Mouse (Mus musculus): ENCODE measurements at regions not wholly inside any gene's neighbourhood (a gene's known extent, or its start where the extent isn't known, plus 50 kb on each side); places are given as distances from the start of the nearest gene placed in this dataset.

DNA sequence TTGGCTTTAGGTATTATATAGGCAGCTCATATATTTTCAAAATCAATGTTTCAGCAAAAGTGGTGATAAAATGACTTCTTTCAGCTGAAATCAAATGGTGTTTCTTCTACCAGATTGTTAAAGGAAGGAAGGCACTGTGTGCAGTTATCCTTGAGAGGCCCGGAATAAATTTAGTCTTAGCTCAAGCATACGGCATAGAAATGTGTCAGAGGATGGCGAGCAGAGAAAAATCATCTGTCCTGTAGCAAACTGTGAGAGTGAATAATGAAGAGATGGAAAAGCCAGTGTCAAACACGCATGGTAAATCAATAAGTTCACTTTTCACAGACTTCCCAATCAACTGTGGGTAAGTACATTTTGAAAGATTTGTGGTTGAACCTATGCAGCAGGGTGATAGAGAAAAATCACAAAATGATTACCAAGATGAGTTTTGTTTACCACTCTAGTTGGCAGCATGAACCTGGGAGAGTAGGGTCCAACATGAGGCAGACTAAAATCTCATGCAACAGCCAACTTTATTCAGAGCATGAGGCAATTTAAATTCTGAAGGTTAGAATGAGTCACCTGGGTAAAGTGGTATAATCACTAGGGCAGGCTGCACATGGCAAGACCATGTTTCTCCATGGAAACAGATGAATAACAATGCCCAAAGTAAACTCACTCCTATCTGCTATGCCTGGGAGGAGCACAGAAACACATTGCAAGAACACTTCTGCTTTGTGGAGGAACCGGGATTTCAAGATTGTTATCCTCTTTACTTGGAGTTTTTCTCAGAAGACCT is 55.7 kb downstream of the AI429214 start:
- 79% methylated on average over 5 of the region's 5 CpGs for WGBS

GRCm38 (mm10) chr8:37049969-37050683 is 56.7 kb downstream of the AI429214 start:
- no peak overlapping the region for H3K4me2 ChIP-seq (ENCODE audit: low read depth, low read length)
- H3K36me3 ChIP-seq (ENCODE audit: control insufficient read depth, insufficient read depth, low read length), result no peaks in the 10 kb centered on the region
- H3K9ac ChIP-seq (ENCODE audit: low read depth, low read length), result no peak overlapping the region
- no peak for ATAC-seq
- no peak overlapping the region for H3K4me3 ChIP-seq (ENCODE audit: low read length)
- no peaks in the 10 kb centered on the region for H3K9me3 ChIP-seq (ENCODE audit: control insufficient read depth, low read length)
- 70% methylated on average over 6 of the region's 6 CpGs for WGBS
- no peaks in the 10 kb centered on the region for H3K4me1 ChIP-seq (ENCODE audit: control insufficient read depth, insufficient read depth, low read length)
- no peaks in the 10 kb centered on the region for H3K27me3 ChIP-seq (replicated peaks; ENCODE audit: control insufficient read depth, insufficient read depth, low read length)
- no peak overlapping the region for H3K27ac ChIP-seq (ENCODE audit: low read length)

More for the DNA sequence above, 55.7 kb downstream of the AI429214 start:
- no peak for ATAC-seq
- H3K9me3 ChIP-seq (ENCODE audit: control insufficient read depth, low read length), result no peaks in the 10 kb centered on the region
- no peaks in the 10 kb centered on the region for H3K36me3 ChIP-seq (ENCODE audit: control insufficient read depth, insufficient read depth, low read length)
- H3K4me1 ChIP-seq (ENCODE audit: control insufficient read depth, insufficient read depth, low read length), result no peaks in the 10 kb centered on the region
- H3K27me3 ChIP-seq (replicated peaks; ENCODE audit: control insufficient read depth, insufficient read depth, low read length), result no peaks in the 10 kb centered on the region
- H3K9ac ChIP-seq (ENCODE audit: low read depth, low read length), result no peak overlapping the region
- H3K4me3 ChIP-seq (ENCODE audit: low read length), result no peak overlapping the region
- H3K27ac ChIP-seq (ENCODE audit: low read length), result no peak overlapping the region
- no peak overlapping the region for H3K4me2 ChIP-seq (ENCODE audit: low read depth, low read length)

- Histone ChIP-seq H3K9me3 (ENCODE audit: control insufficient read depth, low read length) (no peaks in the 10 kb centered on the region), H3K27me3 (replicated peaks; ENCODE audit: control insufficient read depth, insufficient read depth, low read length) (no peaks in the 10 kb centered on the region), H3K4me1 (ENCODE audit: control insufficient read depth, insufficient read depth, low read length) (no peaks in the 10 kb centered on the region), H3K4me3 (ENCODE audit: low read length) (no peak overlapping the region), H3K9ac (ENCODE audit: low read depth, low read length) (no peak overlapping the region), H3K36me3 (ENCODE audit: control insufficient read depth, insufficient read depth, low read length) (no peaks in the 10 kb centered on the region), H3K4me2 (ENCODE audit: low read depth, low read length) (no peak overlapping the region), H3K27ac (ENCODE audit: low read length) (no peak overlapping the region)
- no peak for ATAC-seq
- WGBS, result 17% methylated on average over 1 of the region's 1 CpGs
These were observed 57.3 kb downstream of the AI429214 start for GRCm38 (mm10) chr8:37050684-37051028.

- no peaks in the 10 kb centered on the region for H3K4me1 ChIP-seq (ENCODE audit: control insufficient read depth, insufficient read depth, low read length)
- 75% methylated on average over 3 of the region's 3 CpGs for WGBS
- H3K9me3 ChIP-seq (ENCODE audit: control insufficient read depth, low read length), result no peaks in the 10 kb centered on the region
- H3K9ac ChIP-seq (ENCODE audit: low read depth, low read length), result no peak overlapping the region
- H3K4me2 ChIP-seq (ENCODE audit: low read depth, low read length), result no peak overlapping the region
- no peak overlapping the region for H3K27ac ChIP-seq (ENCODE audit: low read length)
- H3K27me3 ChIP-seq (replicated peaks; ENCODE audit: control insufficient read depth, insufficient read depth, low read length), result no peaks in the 10 kb centered on the region
- no peaks in the 10 kb centered on the region for H3K36me3 ChIP-seq (ENCODE audit: control insufficient read depth, insufficient read depth, low read length)
- no peak for ATAC-seq
- no peak overlapping the region for H3K4me3 ChIP-seq (ENCODE audit: low read length)
These were observed 63.0 kb downstream of the AI429214 start for GRCm38 (mm10) chr8:37056376-37056775.

GRCm38 (mm10) chr8:37058390-37058789 is 65.0 kb downstream of the AI429214 start:
- H3K9ac ChIP-seq (ENCODE audit: low read depth, low read length), result no peak overlapping the region
- H3K9me3 ChIP-seq (ENCODE audit: control insufficient read depth, low read length), result no peaks in the 10 kb centered on the region
- peaks cover 2% of the 10 kb centered on the region; the same call in 1 of the 2 replicates for H3K4me1 ChIP-seq (ENCODE audit: control insufficient read depth, insufficient read depth, low read length)
- no peaks in the 10 kb centered on the region for H3K36me3 ChIP-seq (ENCODE audit: control insufficient read depth, insufficient read depth, low read length)
- H3K27me3 ChIP-seq (replicated peaks; ENCODE audit: control insufficient read depth, insufficient read depth, low read length), result no peaks in the 10 kb centered on the region
- 0 out of 2 replicates have a peak, but pooled peaks have one; percentile 40 for ATAC-seq
- no peak overlapping the region for H3K4me2 ChIP-seq (ENCODE audit: low read depth, low read length)
- H3K4me3 ChIP-seq (ENCODE audit: low read length), result no peak overlapping the region
- WGBS, result 67% methylated on average over 6 of the region's 6 CpGs
- H3K27ac ChIP-seq (ENCODE audit: low read length), result no peak overlapping the region

- 33% methylated on average over 13 of the region's 13 CpGs for WGBS
- Histone ChIP-seq H3K4me3 (ENCODE audit: low read length) (no peak overlapping the region), H3K4me1 (ENCODE audit: control insufficient read depth, insufficient read depth, low read length) (peaks cover 2% of the 10 kb centered on the region; the same call in 1 of the 2 replicates), H3K36me3 (ENCODE audit: control insufficient read depth, insufficient read depth, low read length) (no peaks in the 10 kb centered on the region), H3K27ac (ENCODE audit: low read length) (no peak overlapping the region; the same call in 1 of the 2 replicates), H3K4me2 (ENCODE audit: low read depth, low read length) (no peak overlapping the region), H3K27me3 (replicated peaks; ENCODE audit: control insufficient read depth, insufficient read depth, low read length) (no peaks in the 10 kb centered on the region), H3K9me3 (ENCODE audit: control insufficient read depth, low read length) (no peaks in the 10 kb centered on the region), H3K9ac (ENCODE audit: low read depth, low read length) (no peak overlapping the region)
- ATAC-seq, result peak; percentile 77
These were observed 68.9 kb downstream of the AI429214 start for GRCm38 (mm10) chr8:37062012-37062944.

DNA sequence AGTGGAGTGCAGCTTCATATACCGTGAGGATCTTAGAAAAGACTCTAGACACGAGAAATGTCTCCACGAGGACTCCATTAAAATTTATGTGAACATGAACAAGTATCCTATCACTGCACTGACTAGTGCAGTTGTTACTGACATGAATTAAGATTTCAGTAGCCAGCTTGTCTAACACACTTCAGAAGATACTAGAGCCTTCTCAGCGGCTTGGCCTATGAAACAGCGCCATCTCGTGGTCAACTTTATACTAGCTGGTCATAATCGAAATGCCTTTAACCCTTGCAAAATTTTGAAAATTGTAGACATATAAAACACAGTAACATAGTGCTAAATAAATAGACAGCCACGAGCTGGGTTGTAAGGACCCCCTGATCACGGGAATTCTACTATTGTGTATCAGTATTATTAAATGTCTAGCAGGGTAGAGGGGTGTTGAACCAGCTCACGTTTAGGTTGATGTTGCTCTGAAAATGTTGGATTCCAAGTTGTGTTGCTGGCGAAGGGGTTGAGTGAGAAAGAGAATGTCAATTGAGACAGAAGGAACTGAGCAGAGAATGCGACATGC is 70.4 kb downstream of the AI429214 start:
- ATAC-seq, result peak; percentile 73
- no peaks in the 10 kb centered on the region for H3K27me3 ChIP-seq (replicated peaks; ENCODE audit: control insufficient read depth, insufficient read depth, low read length)
- H3K27ac ChIP-seq (ENCODE audit: low read length), result no peak overlapping the region
- no peaks in the 10 kb centered on the region for H3K9me3 ChIP-seq (ENCODE audit: control insufficient read depth, low read length)
- peaks cover 2% of the 10 kb centered on the region; the same call in 1 of the 2 replicates for H3K4me1 ChIP-seq (ENCODE audit: control insufficient read depth, insufficient read depth, low read length)
- 18% methylated on average over 12 of the region's 12 CpGs for WGBS
- no peaks in the 10 kb centered on the region for H3K36me3 ChIP-seq (ENCODE audit: control insufficient read depth, insufficient read depth, low read length)
- no peak overlapping the region for H3K9ac ChIP-seq (ENCODE audit: low read depth, low read length)
- no peak overlapping the region for H3K4me2 ChIP-seq (ENCODE audit: low read depth, low read length)
- H3K4me3 ChIP-seq (ENCODE audit: low read length), result no peak overlapping the region

DNA sequence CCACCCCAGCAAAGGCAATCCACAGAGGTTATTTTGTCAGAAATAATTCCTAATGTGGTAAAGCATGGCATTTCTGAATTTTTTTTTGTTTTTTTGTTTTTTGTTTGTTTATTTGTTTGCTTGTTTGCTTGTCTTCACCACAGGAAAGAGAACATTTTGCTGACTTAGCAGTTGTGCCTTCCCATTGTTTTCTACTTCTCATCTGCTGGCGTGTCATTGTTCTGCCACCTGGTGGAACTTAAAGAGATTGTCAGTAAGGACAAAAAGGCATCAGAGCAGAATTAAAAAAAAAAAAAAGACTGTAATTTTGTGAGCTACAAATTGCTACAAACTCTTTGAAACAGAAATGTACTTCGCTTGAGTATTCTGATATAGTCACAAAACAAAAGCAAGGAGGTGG is 79.5 kb downstream of the AI429214 start:
- no peaks in the 10 kb centered on the region for H3K9me3 ChIP-seq (ENCODE audit: control insufficient read depth, low read length)
- WGBS, result 25% methylated on average over 2 of the region's 2 CpGs
- no peaks in the 10 kb centered on the region for H3K27me3 ChIP-seq (replicated peaks; ENCODE audit: control insufficient read depth, insufficient read depth, low read length)
- H3K9ac ChIP-seq (ENCODE audit: low read depth, low read length), result no peak overlapping the region
- no peaks in the 10 kb centered on the region for H3K4me1 ChIP-seq (ENCODE audit: control insufficient read depth, insufficient read depth, low read length)
- H3K4me2 ChIP-seq (ENCODE audit: low read depth, low read length), result no peak overlapping the region
- H3K27ac ChIP-seq (ENCODE audit: low read length), result no peak overlapping the region
- ATAC-seq, result no peak
- no peak overlapping the region for H3K4me3 ChIP-seq (ENCODE audit: low read length)
- no peaks in the 10 kb centered on the region for H3K36me3 ChIP-seq (ENCODE audit: control insufficient read depth, insufficient read depth, low read length)

GRCm38 (mm10) chr8:37099727-37100126 is 106.3 kb downstream of the AI429214 start:
- Histone ChIP-seq H3K27me3 (replicated peaks; ENCODE audit: control insufficient read depth, insufficient read depth, low read length) (no peaks in the 10 kb centered on the region), H3K4me2 (ENCODE audit: low read depth, low read length) (no peak overlapping the region), H3K9ac (ENCODE audit: low read depth, low read length) (no peak overlapping the region), H3K4me3 (ENCODE audit: low read length) (no peak overlapping the region), H3K4me1 (ENCODE audit: control insufficient read depth, insufficient read depth, low read length) (no peaks in the 10 kb centered on the region), H3K36me3 (ENCODE audit: control insufficient read depth, insufficient read depth, low read length) (no peaks in the 10 kb centered on the region), H3K27ac (ENCODE audit: low read length) (no peak overlapping the region), H3K9me3 (ENCODE audit: control insufficient read depth, low read length) (no peaks in the 10 kb centered on the region)
- WGBS, result 69% methylated on average over 2 of the region's 2 CpGs
- no peak for ATAC-seq

All from intestine, embryonic 16.5 days (tissue).